Mouse (Mus musculus) cerebellum, adult 2 months (tissue): Measurements from ENCODE around the gene 1700029P11Rik.

Experiments
- CTCF ChIP-seq: fragments of 200-500 bp; IDR thresholded peaks from 2 replicates; pipeline ENCODE4 v1.5.1; 2011; ENCODE audit warnings: low read depth, mild to moderate bottlenecking, control low read depth, low read length, moderate library complexity, borderline replicate concordance; ENCODE audit not compliant: insufficient read depth
- POLR2A ChIP-seq: fragments of 200-500 bp; IDR thresholded peaks from 2 replicates; pipeline ENCODE4 v1.6.1; 2011; ENCODE audit warnings: low read length, control low read depth, borderline replicate concordance; ENCODE audit not compliant: insufficient read depth

GRCm38 (mm10) chr15:82023965-82024635 is 43.8 kb downstream of the 1700029P11Rik start:
- TF ChIP-seq POLR2A (no peak), CTCF (no peak)
